Mouse (Mus musculus) liver, adult 2 months (tissue): ENCODE measurements around the gene Sec14l3.

Experiments used
- CTCF ChIP-seq: fragments of 200-500 bp; IDR thresholded peaks from 2 replicates; pipeline ENCODE4 v1.5.1; 2011; ENCODE audit warnings: low read depth, low read length, control low read depth
- POLR2A ChIP-seq: fragments of 200-500 bp; IDR thresholded peaks from 2 replicates; pipeline ENCODE4 v1.6.1; 2011; ENCODE audit warnings: low read length, control low read depth; ENCODE audit not compliant: insufficient read depth; ENCODE audit errors: extremely low read depth

DNA sequence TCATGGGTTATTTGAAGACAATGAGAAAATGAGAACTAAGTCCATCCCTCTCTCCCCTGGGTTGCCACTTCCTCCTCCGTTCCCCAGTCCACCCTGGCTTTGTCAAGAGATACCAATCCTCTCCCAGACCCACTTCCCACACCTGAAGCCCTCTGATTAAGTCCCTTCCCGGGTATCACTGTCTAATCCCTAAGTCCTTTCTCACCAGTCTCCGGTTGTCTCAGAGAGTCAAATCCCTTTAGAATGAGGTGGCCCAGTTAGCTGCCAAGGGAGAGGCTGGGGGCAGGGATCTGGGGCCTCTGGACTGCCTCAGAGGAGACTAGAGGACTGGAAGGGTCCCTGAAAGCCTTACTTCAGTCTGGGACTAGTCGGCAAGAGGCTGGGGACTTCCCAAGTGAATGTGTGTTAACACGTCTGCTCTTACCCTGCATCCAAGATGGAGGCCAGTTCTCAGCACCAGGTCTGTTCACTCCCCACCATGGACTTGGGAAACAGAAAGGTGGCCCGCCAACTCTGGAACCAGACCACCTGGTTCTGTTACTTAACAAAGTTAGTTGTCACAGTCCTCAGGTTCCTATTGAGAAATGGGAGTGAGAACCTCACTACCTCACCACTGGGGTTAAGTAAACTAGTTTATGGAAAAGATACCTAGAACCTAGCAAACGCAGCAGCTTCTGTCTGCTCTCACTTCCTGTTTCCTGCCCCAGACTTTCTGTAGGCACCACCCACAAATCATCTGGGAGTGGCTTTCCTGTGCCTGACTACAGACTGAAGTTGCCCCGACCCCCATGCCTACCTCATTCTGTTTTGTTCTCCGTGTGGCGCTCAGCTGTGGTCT lies 58.3 kb downstream of the Sec14l3 start, which contains the start of gene Sec14l2:
- TF ChIP-seq POLR2A (no peak), CTCF (no peak)
